8 mouse cellular contexts compared by ENCODE assay signal in the genomic region with DNA sequence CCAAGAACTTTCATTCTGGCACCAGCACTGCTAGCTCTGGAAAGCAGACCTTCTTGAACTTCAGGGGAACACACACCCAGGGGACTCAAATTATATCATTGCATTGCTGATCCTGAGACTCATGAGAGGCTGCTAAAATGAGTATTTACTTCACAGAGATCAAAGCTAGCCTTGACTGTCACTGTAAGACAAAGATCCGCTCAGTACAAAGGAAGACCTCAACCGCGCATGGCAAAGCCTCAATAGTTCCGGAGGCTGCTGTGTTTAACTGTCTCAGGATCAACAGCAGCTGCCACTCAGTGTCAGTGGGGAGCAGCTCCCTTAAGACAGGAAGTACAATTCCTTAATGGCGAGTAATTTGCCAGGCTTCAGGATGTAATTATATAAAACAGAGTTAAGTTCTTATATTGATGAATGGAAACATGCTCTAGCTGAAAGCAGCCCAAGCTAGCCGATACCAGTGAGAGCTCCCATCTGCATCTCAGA.
A peak's percentile ranks its signal among the peaks of the same experiment; 100 is the strongest.
DNase-seq lines count a peak whose midpoint lies in the region; ATAC-seq and TF ChIP-seq lines count a peak whose summit lies in the region.

No protein-coding gene starts in this region.

- no peaks in the 10 kb centered on the region for H3K27me3 ChIP-seq in forebrain, postnatal 0 days (ENCODE audit: insufficient read depth, low read length)
- no peaks in the 10 kb centered on the region for H3K27me3 ChIP-seq in midbrain, embryonic 14.5 days (ENCODE audit: control insufficient read depth, insufficient read depth, low read length)

- H3K4me2 ChIP-seq in forebrain, postnatal 0 days (ENCODE audit: low read depth), result no peak overlapping the region
- peak overlapping the region; percentile 23 for H3K4me2 ChIP-seq in midbrain, embryonic 14.5 days (ENCODE audit: low read length)

- 13% methylated on average over 6 of the region's 6 CpGs for WGBS in forebrain, postnatal 0 days
- 4% methylated on average over 6 of the region's 6 CpGs for WGBS in midbrain, embryonic 14.5 days

- H3K36me3 ChIP-seq in forebrain, postnatal 0 days (ENCODE audit: insufficient read depth), result no peaks in the 10 kb centered on the region
- no peaks in the 10 kb centered on the region for H3K36me3 ChIP-seq in midbrain, embryonic 14.5 days (ENCODE audit: control insufficient read depth, insufficient read depth, low read length)

- H3K4me1 ChIP-seq in forebrain, postnatal 0 days (ENCODE audit: insufficient read depth), result no peaks in the 10 kb centered on the region; the same call in 1 of the 2 replicates
- H3K4me1 ChIP-seq in midbrain, embryonic 14.5 days (ENCODE audit: control insufficient read depth, insufficient read depth, low read length), result peaks cover 10% of the 10 kb centered on the region; the same call in 1 of the 2 replicates

- H3K9ac ChIP-seq in forebrain, postnatal 0 days, result no peak overlapping the region
- no peak overlapping the region for H3K9ac ChIP-seq in midbrain, embryonic 14.5 days (replicated peaks; ENCODE audit: low read length)

- H3K9me3 ChIP-seq in forebrain, postnatal 0 days (ENCODE audit: low read length), result no peaks in the 10 kb centered on the region
- H3K9me3 ChIP-seq in midbrain, embryonic 14.5 days (ENCODE audit: control insufficient read depth, low read length), result no peaks in the 10 kb centered on the region

- DNase-seq in adrenal gland, adult 2 months, result peak; percentile 35
- DNase-seq in adrenal gland, adult 18-20 months (ENCODE audit: low spot score in 2 of 2), result no peak
- peak; percentile 20 for DNase-seq in adrenal gland, postnatal 10 days
- peak; percentile 48 for DNase-seq in forebrain, postnatal 0 days
- DNase-seq in midbrain, embryonic 14.5 days, result peak; percentile 70
- DNase-seq in T-cell, adult 2 months (ENCODE audit: low spot score), result no peak

- H3K4me3 ChIP-seq in forebrain, postnatal 0 days (ENCODE audit: low read depth, low read length), result no peak overlapping the region
- no peak overlapping the region for H3K4me3 ChIP-seq in midbrain, embryonic 14.5 days (replicated peaks; ENCODE audit: low read depth, low read length)

- ATAC-seq in forebrain, postnatal 0 days, result peak; percentile 84
- peak; percentile 55; the same call in 1 of the 2 replicates for ATAC-seq in midbrain, embryonic 14.5 days (ENCODE audit: low FRiP score, low TSS enrichment)
- no peak for ATAC-seq in erythroid progenitor cell, adult 5-6 weeks (replicated peaks; ENCODE audit: low FRiP score, poor library complexity, severe bottlenecking)
- ATAC-seq in megakaryocyte-erythroid progenitor cell, adult 5-6 weeks (replicated peaks; ENCODE audit: low FRiP score, low TSS enrichment, poor library complexity, severe bottlenecking), result no peak

- H3K27ac ChIP-seq in forebrain, postnatal 0 days (ENCODE audit: low read depth, low read length), result no peak overlapping the region
- no peak overlapping the region for H3K27ac ChIP-seq in midbrain, embryonic 14.5 days (replicated peaks; ENCODE audit: low read depth, low read length)

- no peak for TF ChIP-seq CTCF in forebrain, postnatal 0 days (IDR thresholded peaks at IDR 0.05; ENCODE audit: low read depth)

Comparison
In these comparisons a context has a peak if more than half of its experiments do, and no peak if none do; other contexts are left out.
1. DNase-seq: peak in adrenal gland, adult 2 months (single experiment), adrenal gland, postnatal 10 days (single experiment), forebrain, postnatal 0 days (single experiment) and midbrain, embryonic 14.5 days (single experiment); none in adrenal gland, adult 18-20 months (0 of 2) and T-cell, adult 2 months (single experiment).
2. ATAC-seq: peak in forebrain, postnatal 0 days (single experiment) and midbrain, embryonic 14.5 days (single experiment); none in erythroid progenitor cell, adult 5-6 weeks (single experiment) and megakaryocyte-erythroid progenitor cell, adult 5-6 weeks (single experiment).